Mouse (Mus musculus) right cerebral cortex, postnatal 25 days (tissue): Measurements from ENCODE around the gene Olfr1495.
"Not testable (repeated sequence)": the region's sequence is repeated elsewhere in the genome, so short reads cannot be mapped to it uniquely, and the experiment has no call there.

Experiments
- DNase-seq: peaks from one replicate; pipeline ENCODE4 v3.0.0; 2022

Olfr1495 gene

DNA sequence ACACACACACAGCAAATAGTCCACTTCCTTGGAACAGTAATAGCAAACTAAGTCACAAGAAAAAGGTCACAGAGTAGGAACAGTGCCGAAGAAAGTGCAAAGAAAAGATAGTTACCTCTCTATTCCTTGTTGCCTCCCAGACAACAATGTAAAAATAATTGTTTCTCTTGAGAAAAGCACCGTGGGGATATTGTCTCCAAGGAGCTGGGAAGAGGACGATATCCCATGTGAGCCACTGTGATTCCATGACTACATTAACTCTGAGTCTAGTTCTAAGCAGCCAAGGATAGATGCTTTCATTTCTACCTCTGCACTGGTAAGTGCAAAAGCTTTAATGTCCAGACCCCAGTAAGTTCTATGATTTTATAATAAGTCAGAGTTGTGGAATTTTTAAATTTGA is at the start of gene Olfr1495:
Gene Olfr1495 (plus strand): TSS at position 301 of the 400 bp plus-strand sequence.
- DNase-seq = no peak

- no peak for DNase-seq
Measured at GRCm38 (mm10) chr19:13722978-13723377, 41.4 kb upstream of the Olfr1495 start, which contains the start of gene Olfr1493-ps1. Olfr1493-ps1 (plus strand) TSS chr19:13723278.

- DNase-seq = no peak
Measured at GRCm38 (mm10) chr19:13739428-13739827, 25.0 kb upstream of the Olfr1495 start, which contains the start of gene Olfr1494. Olfr1494 (plus strand) TSS chr19:13739728.

GRCm38 (mm10) chr19:13749366-13749765 is 15.0 kb upstream of the Olfr1495 start:
- no peak for DNase-seq

DNA sequence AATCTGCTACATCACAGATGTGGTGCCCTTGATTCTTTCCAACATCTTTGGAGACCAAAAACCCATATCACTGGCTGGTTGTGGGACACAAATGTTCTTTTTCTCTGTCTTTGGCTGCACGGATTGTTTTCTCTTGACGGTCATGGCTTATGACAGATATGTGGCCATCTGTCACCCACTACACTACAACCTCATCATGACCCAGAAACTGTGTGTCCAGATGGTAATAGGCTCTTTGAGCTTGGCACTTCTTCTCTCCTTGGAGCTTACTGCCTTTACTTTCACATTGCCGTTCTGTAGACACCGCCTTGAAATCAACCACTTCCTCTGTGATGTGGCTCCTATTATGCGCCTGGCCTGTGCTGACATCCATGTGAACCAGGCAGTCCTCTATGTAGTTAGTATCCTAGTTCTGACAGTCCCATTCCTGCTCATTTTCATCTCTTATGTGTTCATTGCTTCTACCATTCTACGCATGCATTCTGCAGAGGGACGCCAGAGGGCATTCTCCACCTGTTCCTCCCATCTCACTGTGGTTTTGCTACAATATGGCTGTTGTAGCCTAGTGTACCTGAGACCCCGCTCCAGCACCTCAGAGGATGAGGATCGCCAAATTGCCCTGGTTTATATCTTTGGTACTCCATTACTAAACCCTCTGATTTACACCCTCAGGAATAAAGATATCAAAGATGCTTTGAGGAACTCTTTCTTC is 4.3 kb downstream of the Olfr1495 start:
- DNase-seq = no peak

- DNase-seq = no peak
Measured at GRCm38 (mm10) chr19:13777578-13777977, 13.2 kb downstream of the Olfr1495 start, which contains the start of gene Olfr1496. Olfr1496 (plus strand) TSS chr19:13777878.

DNA sequence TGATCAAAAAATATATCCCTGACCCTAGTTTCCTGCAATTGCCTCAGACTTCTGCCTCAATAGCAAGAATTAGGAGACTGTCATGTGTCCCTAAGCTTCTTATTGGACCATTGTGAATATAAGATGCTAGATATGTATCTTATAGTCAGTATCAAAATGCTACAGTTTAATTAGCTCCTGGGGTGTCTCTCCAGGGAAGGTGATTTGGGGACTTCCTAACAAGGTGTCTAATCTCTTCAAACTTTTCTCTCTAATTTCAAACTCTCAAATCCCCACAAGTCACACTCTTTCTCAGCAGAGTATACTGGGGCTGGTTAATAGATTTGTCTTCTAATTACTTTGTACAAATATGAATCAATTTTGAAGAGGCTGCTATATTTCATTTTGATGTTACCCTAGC is 33.7 kb downstream of the Olfr1495 start, which contains the start of gene Olfr1497:
Gene Olfr1497 (minus strand): TSS at position 101 of the 400 bp plus-strand sequence.
- DNase-seq = no peak

DNA sequence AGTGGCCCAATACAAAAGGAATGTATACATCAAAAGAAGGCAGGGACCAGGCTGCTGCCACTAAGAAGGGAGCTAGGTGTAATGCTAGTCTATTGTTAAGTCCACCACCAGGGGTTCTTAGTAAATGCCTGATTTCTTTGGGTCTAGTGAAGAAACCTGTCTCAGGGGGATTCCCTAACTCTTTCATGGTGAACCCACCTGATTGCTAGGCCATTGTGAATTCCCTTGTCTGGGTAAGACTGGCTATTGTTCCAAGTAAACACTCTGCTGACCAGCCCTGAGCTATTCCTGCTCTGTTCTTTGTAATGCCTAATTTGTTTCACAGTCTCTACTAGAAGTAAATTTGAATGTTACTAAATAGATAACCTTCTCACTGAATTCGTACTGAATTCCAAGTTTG is 41.1 kb downstream of the Olfr1495 start:
- not testable (repeated sequence) for DNase-seq

GRCm38 (mm10) chr19:13812823-13813222 is 48.4 kb downstream of the Olfr1495 start:
- no peak for DNase-seq

GRCm38 (mm10) chr19:13818827-13819226 is 54.4 kb downstream of the Olfr1495 start:
- no peak for DNase-seq

GRCm38 (mm10) chr19:13819347-13819746 is 54.9 kb downstream of the Olfr1495 start, which contains the start of gene Olfr1499:
Olfr1499 (minus strand) TSS chr19:13819447.
- no peak for DNase-seq
